8 mouse cellular contexts compared by ENCODE assay signal in the genomic region with DNA sequence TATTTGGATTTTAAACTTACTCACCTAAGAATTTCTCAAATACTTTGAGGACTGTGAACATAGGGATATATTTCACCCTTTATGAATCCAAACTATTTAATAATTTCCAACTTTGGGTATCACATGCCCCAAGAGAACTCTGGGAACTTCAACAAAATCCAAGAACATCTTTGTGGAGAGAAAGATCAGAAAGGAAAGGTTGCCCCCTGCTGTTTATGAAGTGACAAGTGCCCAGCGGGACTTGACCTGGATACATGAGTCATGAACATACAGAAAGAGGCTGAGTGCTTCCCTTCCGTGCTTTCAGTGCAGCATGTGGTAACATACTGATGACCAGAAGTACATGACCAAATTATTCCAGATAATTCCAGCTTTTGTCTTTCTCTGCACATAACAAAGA.
DNase-seq lines count a peak whose midpoint lies in the region; ATAC-seq and TF ChIP-seq lines count a peak whose summit lies in the region.

No protein-coding gene starts in this region.

- peak; percentile 34 for TF ChIP-seq RAD21 in MEL (IDR thresholded peaks at IDR 0.05; ENCODE audit: low read depth, low read length)

- H3K27me3 ChIP-seq in MEL (ENCODE audit: control insufficient read depth in 1 of 2, insufficient read depth in 2 of 2, low read length in 2 of 2): no peaks in the 10 kb centered on the region
- no peaks in the 10 kb centered on the region for H3K27me3 ChIP-seq in intestine, embryonic 14.5 days (replicated peaks; ENCODE audit: control insufficient read depth, insufficient read depth, low read length)
- H3K27me3 ChIP-seq in lung, postnatal 0 days (replicated peaks; ENCODE audit: insufficient read depth, low read length): no peaks in the 10 kb centered on the region

- WGBS in intestine, embryonic 14.5 days: 14% methylated on average over 2 of the region's 2 CpGs
- WGBS in lung, postnatal 0 days: 9% methylated on average over 2 of the region's 2 CpGs

- no peak overlapping the region for H3K4me2 ChIP-seq in intestine, embryonic 14.5 days (ENCODE audit: low read length)
- no peak overlapping the region for H3K4me2 ChIP-seq in lung, postnatal 0 days (replicated peaks; ENCODE audit: low read depth, low read length)

- no peaks in the 10 kb centered on the region for H3K4me1 ChIP-seq in MEL (ENCODE audit: control insufficient read depth in 1 of 2, insufficient read depth in 2 of 2, low read length in 2 of 2)
- H3K4me1 ChIP-seq in intestine, embryonic 14.5 days (replicated peaks; ENCODE audit: control insufficient read depth, insufficient read depth, low read length): no peaks in the 10 kb centered on the region
- H3K4me1 ChIP-seq in lung, postnatal 0 days (ENCODE audit: insufficient read depth, low read depth, low read length): no peaks in the 10 kb centered on the region

- H3K4me3 ChIP-seq in MEL (ENCODE audit: control insufficient read depth in 1 of 2, insufficient read depth in 1 of 2, low read depth in 2 of 2, low read length in 2 of 2): no peak overlapping the region
- H3K4me3 ChIP-seq in intestine, embryonic 14.5 days (ENCODE audit: low read depth, low read length): no peak overlapping the region
- no peak overlapping the region for H3K4me3 ChIP-seq in lung, postnatal 0 days (ENCODE audit: low read depth, low read length)

- no peaks in the 10 kb centered on the region for H3K9me3 ChIP-seq in MEL (replicated peaks; ENCODE audit: insufficient read depth, low read length)
- peaks cover 7% of the 10 kb centered on the region; the same call in 1 of the 2 replicates for H3K9me3 ChIP-seq in intestine, embryonic 14.5 days (ENCODE audit: control insufficient read depth, low read length)
- H3K9me3 ChIP-seq in lung, postnatal 0 days (ENCODE audit: low read length): no peaks in the 10 kb centered on the region

- peak in 2 of 3 experiments; percentile 23 to 36; a peak in 3 of 6 replicates for TF ChIP-seq CTCF in MEL (IDR thresholded peaks at IDR 0.05 in 2 of 3, conservative IDR thresholded peaks at IDR 0.05 in 1 of 3; ENCODE audit: control insufficient read depth in 1 of 3, insufficient read depth in 1 of 3, low read depth in 2 of 3, low read length in 3 of 3, poor library complexity in 1 of 3, severe bottlenecking in 1 of 3)
- peak; percentile 79 for TF ChIP-seq CTCF in lung, postnatal 0 days (IDR thresholded peaks at IDR 0.05)

- no peak for TF ChIP-seq EP300 in MEL (IDR thresholded peaks at IDR 0.05; ENCODE audit: low read depth in 1 of 2, low read length in 2 of 2)
- no peak for TF ChIP-seq EP300 in lung, postnatal 0 days (IDR thresholded peaks at IDR 0.05)

- no peak overlapping the region for H3K27ac ChIP-seq in MEL (ENCODE audit: control insufficient read depth, low read depth, low read length)
- no peak overlapping the region for H3K27ac ChIP-seq in intestine, embryonic 14.5 days (ENCODE audit: low read depth)
- H3K27ac ChIP-seq in lung, postnatal 0 days (ENCODE audit: low read length): no peak overlapping the region

- H3K36me3 ChIP-seq in MEL (ENCODE audit: control insufficient read depth in 1 of 2, insufficient read depth in 2 of 2, low read length in 2 of 2): no peaks in the 10 kb centered on the region
- H3K36me3 ChIP-seq in intestine, embryonic 14.5 days (ENCODE audit: control insufficient read depth, insufficient read depth, low read length): no peaks in the 10 kb centered on the region
- no peaks in the 10 kb centered on the region for H3K36me3 ChIP-seq in lung, postnatal 0 days (ENCODE audit: insufficient read depth, low read length)

- no peaks in the 10 kb centered on the region for H3K79me2 ChIP-seq in MEL (ENCODE audit: control insufficient read depth, insufficient read depth, low read length, poor library complexity)

- TF ChIP-seq POLR2A in MEL (IDR thresholded peaks at IDR 0.05; ENCODE audit: control insufficient read depth in 1 of 2, insufficient read depth in 1 of 2, low read depth in 1 of 2, low read length in 2 of 2, poor library complexity in 1 of 2): no peak

- no peak overlapping the region for H3K9ac ChIP-seq in MEL (ENCODE audit: control insufficient read depth, low read depth, low read length, poor library complexity, severe bottlenecking)
- H3K9ac ChIP-seq in intestine, embryonic 14.5 days (ENCODE audit: low read length): no peak overlapping the region
- H3K9ac ChIP-seq in lung, postnatal 0 days (replicated peaks; ENCODE audit: low read depth): no peak overlapping the region

- 0 out of 2 replicates have a peak, but pooled peaks have one; percentile 47 for ATAC-seq in intestine, embryonic 14.5 days (replicated peaks; ENCODE audit: low FRiP score, low TSS enrichment, low read depth)
- peak; percentile 76 for ATAC-seq in lung, postnatal 0 days
- ATAC-seq in activated CD4-positive, CD25-positive, alpha-beta regulatory T cell, adult 4 months: no peak
- no peak for ATAC-seq in inflammation-experienced regulatory T-cells, adult 6 months

- peak; percentile 4 for DNase-seq in layer of hippocampus, adult 11-12 months (ENCODE audit: low spot score)
- no peak for DNase-seq in layer of hippocampus, adult 9-10 months (ENCODE audit: low spot score)
- peak; percentile 9 for DNase-seq in MEL (ENCODE audit: low read depth, low spot score)
- peak; percentile 83 for DNase-seq in embryo, embryonic 11 days
- DNase-seq in intestine, embryonic 14.5 days (ENCODE audit: low spot score): no peak
- DNase-seq in lung, postnatal 0 days (ENCODE audit: low spot score): peak; percentile 90

TF ChIP-seq in MEL, 35 proteins besides CTCF, POLR2A, EP300 and RAD21:
- TF ChIP-seq ZC3H11A (IDR thresholded peaks at IDR 0.05; ENCODE audit: low read depth, low read length): no peak
- no peak for TF ChIP-seq ZNF384 (IDR thresholded peaks at IDR 0.05; ENCODE audit: low read depth, low read length)
- TF ChIP-seq SMC3 (IDR thresholded peaks at IDR 0.05; ENCODE audit: low read depth, low read length): peak; percentile 36

Comparison
In these comparisons a context has a peak if more than half of its experiments do, and no peak if none do; other contexts are left out.
1. DNase-seq: peak in layer of hippocampus, adult 11-12 months (single experiment), MEL (single experiment), embryo, embryonic 11 days (single experiment) and lung, postnatal 0 days (single experiment); none in layer of hippocampus, adult 9-10 months (single experiment) and intestine, embryonic 14.5 days (single experiment).
2. ATAC-seq: peak in intestine, embryonic 14.5 days (single experiment) and lung, postnatal 0 days (single experiment); none in activated CD4-positive, CD25-positive, alpha-beta regulatory T cell, adult 4 months (single experiment) and inflammation-experienced regulatory T-cells, adult 6 months (single experiment).